ENCODE assay signal across 9 mouse cellular contexts in the genomic region with DNA sequence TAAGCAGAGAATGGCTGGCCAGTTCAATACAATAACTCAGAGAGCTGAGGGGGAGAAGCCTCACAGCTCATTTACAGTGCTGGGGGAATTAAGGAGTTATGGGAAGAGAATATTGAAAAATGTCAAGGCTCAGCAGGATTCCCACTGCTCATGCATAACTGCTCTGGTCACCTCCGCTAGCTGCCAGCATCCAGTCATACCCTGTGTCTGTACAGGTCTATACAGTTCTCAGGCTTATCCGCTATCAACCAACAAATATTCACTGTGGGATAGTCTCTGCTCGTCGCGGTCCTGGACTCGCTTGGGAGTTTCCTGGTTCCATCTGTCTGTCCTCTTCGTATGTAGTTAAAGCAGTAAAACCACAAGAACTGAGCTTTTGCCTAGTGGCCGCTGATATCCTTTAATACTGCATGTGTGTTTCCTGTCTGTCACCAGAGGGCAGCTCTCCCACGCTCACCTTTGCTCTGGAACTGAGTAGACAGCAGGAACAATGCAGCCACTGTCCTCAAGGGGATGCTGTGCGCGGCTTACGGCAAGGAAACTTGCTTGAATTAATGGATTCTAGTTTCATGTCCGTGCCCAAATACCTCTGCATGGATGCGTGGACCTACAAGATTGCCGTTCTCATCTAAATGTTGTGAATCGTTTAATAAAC. TPM values are rescaled to one million over a fixed set of nuclear protein-coding genes. Genes with fewer than 3 reads are reported as not detected.
DNase-seq lines count a peak whose midpoint lies in the region; ATAC-seq lines count a peak whose summit lies in the region.
"Had no signal": no experiment of that assay in that cellular context is flagged by ENCODE, and none has a peak within 500 bp of the region (broad histone marks: within the 10 kb centered on the region; RNA-seq: fewer than 3 reads in every experiment).

No protein-coding gene starts in this region.

- WGBS in hindbrain, embryonic 12.5 days: 39% methylated on average over 16 of the region's 16 CpGs

- ATAC-seq in hindbrain, embryonic 12.5 days (ENCODE audit: low FRiP score): peak; percentile 61
- ATAC-seq in erythroid progenitor cell, adult 5-6 weeks (replicated peaks; ENCODE audit: low FRiP score, poor library complexity, severe bottlenecking): no peak

- H3K9ac ChIP-seq in hindbrain, embryonic 12.5 days: no peak overlapping the region

- H3K36me3 ChIP-seq in hindbrain, embryonic 12.5 days: no peaks in the 10 kb centered on the region

- H3K4me3 ChIP-seq in hindbrain, embryonic 12.5 days: no peak overlapping the region

- no peaks in the 10 kb centered on the region for H3K4me1 ChIP-seq in hindbrain, embryonic 12.5 days

- H3K9me3 ChIP-seq in hindbrain, embryonic 12.5 days (replicated peaks): no peaks in the 10 kb centered on the region

- no peak overlapping the region for H3K27ac ChIP-seq in hindbrain, embryonic 12.5 days
- H3K27ac ChIP-seq: macrophage had no signal

- H3K4me2 ChIP-seq in hindbrain, embryonic 12.5 days (replicated peaks): no peak overlapping the region

- H3K27me3 ChIP-seq in hindbrain, embryonic 12.5 days: no peaks in the 10 kb centered on the region

- peak; percentile 2 for DNase-seq in MEL-GATA-1-ER (ENCODE audit: extremely low read depth, low read depth)
- peak; percentile 81 to 86 for DNase-seq in cerebellum, adult 18-20 months
- peak; percentile 80 for DNase-seq in forelimb bud, embryonic 11.5 days (ENCODE audit: low read depth, low spot score)
- DNase-seq in layer of hippocampus, postnatal 10 days (ENCODE audit: low spot score in 2 of 2): peak; percentile 86 to 88
- peak; percentile 78 to 82 for DNase-seq in lung, postnatal 4 days
- peak; percentile 77 for DNase-seq in right cerebral cortex, postnatal 14 days

RNA-seq across cellular contexts. Expression of a gene that starts 36.2 kb away (rescaled TPM):
- polyA plus RNA-seq in hindbrain, embryonic 12.5 days (2016; fragmentation: Nextera tagmentation; extraction: Ambion mirVana): 0.18 and 0.38 TPM in 2 replicates
- under 1 TPM; 0.38 to 0.55 TPM for total RNA-seq in layer of hippocampus, postnatal 10 days (2021)
- not detected in 2 replicates for total RNA-seq in erythroid progenitor cell, adult 5-6 weeks (2015; ENCODE audit: low replicate concordance)
- total RNA-seq in erythroid progenitor cell, adult 5-6 weeks (2017; ENCODE audit: low replicate concordance): not detected in 2 replicates
- polyA plus RNA-seq: macrophage had no signal

Comparison
In these comparisons a context has a peak if more than half of its experiments do, and no peak if none do; other contexts are left out.
1. DNase-seq: peak in every context shown above with its lines; median percentile 87 in layer of hippocampus, postnatal 10 days; 84 in cerebellum, adult 18-20 months; 80 in forelimb bud, embryonic 11.5 days; 80 in lung, postnatal 4 days; 77 in right cerebral cortex, postnatal 14 days; 2 in MEL-GATA-1-ER.